Mouse (Mus musculus): Measurements from ENCODE around the gene Slc16a1. TPM values are rescaled to one million over a fixed set of nuclear protein-coding genes. Genes with fewer than 3 reads are reported as not detected.

The Slc16a1 gene
- polyA plus RNA-seq (2015; fragmentation: Nextera tagmentation; extraction: Ambion mirVana): 43.7 and 45.6 TPM in 2 replicates

GRCm38 (mm10) chr3:104638403-104638779 lies at the start of gene Slc16a1:
Slc16a1 (plus strand) TSS chr3:104638668.
- Histone ChIP-seq H3K4me1 (peaks cover 3% of the 10 kb centered on the region; the same call in 1 of the 2 replicates), H3K4me2 (peak within 1 kb of the TSS; percentile 92), H3K27ac (peak within 1 kb of the TSS; percentile 81), H3K9me3 (no peaks in the 10 kb centered on the region), H3K27me3 (no peaks in the 10 kb centered on the region), H3K36me3 (no peaks in the 10 kb centered on the region), H3K9ac (peak within 1 kb of the TSS; percentile 71), H3K4me3 (peak within 1 kb of the TSS; percentile 91)
- under 1% methylated on average over 50 of the region's 50 CpGs for WGBS
- peak; percentile 98 for ATAC-seq (ENCODE audit: insufficient number of reproducible peaks, low FRiP score, low TSS enrichment, low read depth)

- Histone ChIP-seq H3K36me3 (no peaks in the 10 kb centered on the region), H3K27me3 (no peaks in the 10 kb centered on the region), H3K4me2 (peak overlapping the region; percentile 22; the same call in 1 of the 2 replicates), H3K4me1 (peaks cover 20% of the 10 kb centered on the region; the same call in 1 of the 2 replicates), H3K9ac (no peak overlapping the region), H3K4me3 (no peak overlapping the region), H3K9me3 (no peaks in the 10 kb centered on the region), H3K27ac (peak overlapping the region; percentile 34)
- no peak for ATAC-seq (ENCODE audit: insufficient number of reproducible peaks, low FRiP score, low TSS enrichment, low read depth)
- 56% methylated on average over 6 of the region's 6 CpGs for WGBS
These were observed 41.9 kb upstream of the Slc16a1 start for GRCm38 (mm10) chr3:104596451-104597134.

GRCm38 (mm10) chr3:104597135-104597764 lies 41.2 kb upstream of the Slc16a1 start:
- Histone ChIP-seq H3K4me1 (peaks cover 20% of the 10 kb centered on the region; the same call in 1 of the 2 replicates), H3K4me3 (no peak overlapping the region), H3K4me2 (peak overlapping the region; percentile 22), H3K27me3 (no peaks in the 10 kb centered on the region), H3K27ac (peak overlapping the region; percentile 34), H3K9ac (no peak overlapping the region), H3K9me3 (no peaks in the 10 kb centered on the region), H3K36me3 (no peaks in the 10 kb centered on the region)
- 57% methylated on average over 10 of the region's 10 CpGs for WGBS
- peak; percentile 75 for ATAC-seq (ENCODE audit: insufficient number of reproducible peaks, low FRiP score, low TSS enrichment, low read depth)

- H3K9me3 ChIP-seq: no peaks in the 10 kb centered on the region
- H3K27ac ChIP-seq: no peak overlapping the region
- H3K4me1 ChIP-seq: peaks cover 20% of the 10 kb centered on the region; the same call in 1 of the 2 replicates
- H3K4me2 ChIP-seq: no peak overlapping the region
- 66% methylated on average over 20 of the region's 20 CpGs for WGBS
- ATAC-seq (ENCODE audit: insufficient number of reproducible peaks, low FRiP score, low TSS enrichment, low read depth): no peak
- H3K27me3 ChIP-seq: no peaks in the 10 kb centered on the region
- no peaks in the 10 kb centered on the region for H3K36me3 ChIP-seq
- no peak overlapping the region for H3K9ac ChIP-seq
- H3K4me3 ChIP-seq: no peak overlapping the region
These were observed 38.9 kb upstream of the Slc16a1 start for GRCm38 (mm10) chr3:104599296-104600150.

- no peak overlapping the region for H3K27ac ChIP-seq
- no peak overlapping the region for H3K4me2 ChIP-seq
- no peak for ATAC-seq (ENCODE audit: insufficient number of reproducible peaks, low FRiP score, low TSS enrichment, low read depth)
These were observed 37.8 kb upstream of the Slc16a1 start for GRCm38 (mm10) chr3:104600691-104601090.

GRCm38 (mm10) chr3:104601680-104602079 lies 36.8 kb upstream of the Slc16a1 start:
- ATAC-seq (ENCODE audit: insufficient number of reproducible peaks, low FRiP score, low TSS enrichment, low read depth): no peak
- no peak overlapping the region for H3K9ac ChIP-seq
- H3K27me3 ChIP-seq: no peaks in the 10 kb centered on the region
- H3K4me3 ChIP-seq: no peak overlapping the region
- WGBS: 78% methylated on average over 4 of the region's 4 CpGs
- no peak overlapping the region for H3K4me2 ChIP-seq
- H3K9me3 ChIP-seq: no peaks in the 10 kb centered on the region
- peaks cover 19% of the 10 kb centered on the region; the same call in 1 of the 2 replicates for H3K4me1 ChIP-seq
- H3K36me3 ChIP-seq: no peaks in the 10 kb centered on the region
- no peak overlapping the region for H3K27ac ChIP-seq

More at GRCm38 (mm10) chr3:104600691-104601090, 37.8 kb upstream of the Slc16a1 start:
- Histone ChIP-seq H3K9me3 (no peaks in the 10 kb centered on the region), H3K4me1 (peaks cover 20% of the 10 kb centered on the region; the same call in 1 of the 2 replicates), H3K9ac (no peak overlapping the region), H3K36me3 (no peaks in the 10 kb centered on the region), H3K27me3 (no peaks in the 10 kb centered on the region), H3K4me3 (no peak overlapping the region)
- 39% methylated on average over 3 of the region's 3 CpGs for WGBS

DNA sequence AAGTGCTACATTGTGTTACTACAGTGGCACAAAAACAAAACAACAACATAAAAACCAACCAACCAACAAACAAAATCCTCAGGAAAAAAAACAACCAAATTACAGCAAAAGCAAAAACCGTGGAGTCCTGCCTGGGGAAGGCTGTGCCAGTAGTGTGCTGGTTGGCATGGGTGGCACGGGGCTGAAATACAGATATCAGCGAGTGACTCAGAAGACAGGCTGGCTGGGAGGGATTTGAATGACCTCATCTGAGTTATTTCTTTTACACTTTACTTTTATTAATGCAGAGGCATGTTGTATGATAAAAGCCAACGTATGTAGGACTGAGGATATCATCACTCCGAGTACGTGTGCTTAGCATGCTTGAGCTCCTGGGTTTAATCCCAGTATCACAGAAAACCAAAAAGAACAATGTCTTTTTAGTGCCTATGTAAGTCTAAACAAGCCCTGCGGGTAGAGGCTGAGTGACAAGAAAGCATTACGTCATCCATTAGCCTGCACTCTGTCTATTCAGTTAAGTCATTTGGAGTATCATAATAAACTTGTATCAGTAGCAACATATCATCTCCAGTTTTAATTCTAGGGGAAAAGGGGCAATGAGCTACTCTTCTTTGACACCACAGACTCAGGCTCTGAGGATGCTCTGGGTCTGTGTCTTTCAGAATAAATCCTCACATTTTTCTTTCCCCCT lies 28.6 kb upstream of the Slc16a1 start:
- Histone ChIP-seq H3K4me2 (no peak overlapping the region), H3K4me3 (no peak overlapping the region), H3K27me3 (no peaks in the 10 kb centered on the region), H3K4me1 (no peaks in the 10 kb centered on the region), H3K9me3 (no peaks in the 10 kb centered on the region), H3K27ac (no peak overlapping the region), H3K36me3 (no peaks in the 10 kb centered on the region), H3K9ac (no peak overlapping the region)
- WGBS: 84% methylated on average over 8 of the region's 8 CpGs
- no peak for ATAC-seq (ENCODE audit: insufficient number of reproducible peaks, low FRiP score, low TSS enrichment, low read depth)

GRCm38 (mm10) chr3:104610453-104611230 lies 27.8 kb upstream of the Slc16a1 start:
- Histone ChIP-seq H3K36me3 (no peaks in the 10 kb centered on the region), H3K4me3 (no peak overlapping the region), H3K4me2 (no peak overlapping the region), H3K4me1 (no peaks in the 10 kb centered on the region), H3K9ac (no peak overlapping the region), H3K27me3 (no peaks in the 10 kb centered on the region), H3K9me3 (no peaks in the 10 kb centered on the region), H3K27ac (no peak overlapping the region)
- no peak for ATAC-seq (ENCODE audit: insufficient number of reproducible peaks, low FRiP score, low TSS enrichment, low read depth)
- WGBS: 77% methylated on average over 6 of the region's 6 CpGs

DNA sequence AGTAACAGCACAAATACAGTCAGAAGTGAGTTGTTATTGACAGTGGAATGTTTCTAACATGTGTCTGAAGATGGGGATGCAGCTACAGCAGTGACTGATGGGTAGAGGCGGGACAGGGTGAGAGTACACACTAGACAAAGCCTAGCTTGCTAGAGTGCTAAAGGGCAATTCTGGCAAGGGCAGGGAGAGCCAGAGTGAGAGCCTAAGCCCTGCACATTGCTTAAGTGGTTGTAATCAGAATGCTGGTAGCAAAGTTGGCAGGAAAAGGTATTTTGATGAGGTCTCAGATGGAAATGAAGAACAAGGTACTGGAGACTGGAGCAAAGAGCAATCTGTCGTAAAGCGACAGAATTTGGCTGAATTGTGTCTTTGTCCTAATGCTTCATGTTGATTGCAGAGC lies 26.5 kb upstream of the Slc16a1 start:
- Histone ChIP-seq H3K4me1 (peaks cover 4% of the 10 kb centered on the region; the same call in 1 of the 2 replicates), H3K9me3 (no peaks in the 10 kb centered on the region), H3K4me2 (no peak overlapping the region), H3K4me3 (no peak overlapping the region), H3K27ac (no peak overlapping the region), H3K27me3 (no peaks in the 10 kb centered on the region), H3K36me3 (no peaks in the 10 kb centered on the region), H3K9ac (no peak overlapping the region)
- ATAC-seq (ENCODE audit: insufficient number of reproducible peaks, low FRiP score, low TSS enrichment, low read depth): no peak
- WGBS: 82% methylated on average over 3 of the region's 3 CpGs

- Histone ChIP-seq H3K4me2 (no peak overlapping the region), H3K9ac (no peak overlapping the region), H3K36me3 (no peaks in the 10 kb centered on the region), H3K27me3 (no peaks in the 10 kb centered on the region), H3K27ac (no peak overlapping the region), H3K4me1 (peaks cover 4% of the 10 kb centered on the region; the same call in 1 of the 2 replicates), H3K4me3 (no peak overlapping the region), H3K9me3 (no peaks in the 10 kb centered on the region)
- 59% methylated on average over 5 of the region's 5 CpGs for WGBS
- no peak for ATAC-seq (ENCODE audit: insufficient number of reproducible peaks, low FRiP score, low TSS enrichment, low read depth)
These were observed 25.4 kb upstream of the Slc16a1 start for GRCm38 (mm10) chr3:104613102-104613501.

- ATAC-seq (ENCODE audit: insufficient number of reproducible peaks, low FRiP score, low TSS enrichment, low read depth): no peak
- Histone ChIP-seq H3K27ac (no peak overlapping the region), H3K4me2 (no peak overlapping the region), H3K9ac (no peak overlapping the region), H3K36me3 (no peaks in the 10 kb centered on the region), H3K4me3 (no peak overlapping the region), H3K9me3 (no peaks in the 10 kb centered on the region), H3K27me3 (no peaks in the 10 kb centered on the region), H3K4me1 (peaks cover 4% of the 10 kb centered on the region; the same call in 1 of the 2 replicates)
- WGBS: 71% methylated on average over 1 of the region's 1 CpGs
These were observed 24.4 kb upstream of the Slc16a1 start for GRCm38 (mm10) chr3:104614081-104614480.
